Mouse (Mus musculus) T-cell, adult 2 months (primary cell): ENCODE results near the gene Mcub.
A peak's percentile ranks its signal among the peaks of the same experiment; 100 is the strongest.

Source experiments
- DNase-seq: peaks from one replicate; pipeline ENCODE4 v3.0.0; 2022; ENCODE audit warnings: low spot score

Mcub gene

DNA sequence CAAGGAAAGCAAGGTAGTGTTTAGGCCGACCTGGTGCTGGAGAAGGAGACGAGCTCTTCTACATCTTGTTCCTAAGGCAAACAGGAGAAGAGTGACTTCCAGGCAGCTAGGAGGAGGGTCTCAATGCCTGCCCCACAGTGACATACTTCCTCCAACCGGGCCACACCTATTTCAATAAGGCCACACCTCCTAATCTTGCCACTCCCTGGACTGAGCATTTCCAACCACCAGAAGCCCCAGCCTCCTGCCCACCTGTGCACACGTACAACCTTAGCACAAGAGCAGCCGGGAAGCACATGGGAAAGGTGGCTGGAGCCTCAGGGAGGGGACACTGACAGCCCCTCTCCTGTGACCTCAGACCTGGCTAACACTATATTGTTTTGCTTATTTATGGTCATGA is 78.0 kb downstream of the Mcub start:
- no peak for DNase-seq

GRCm38 (mm10) chr3:129887779-129888517 is 82.1 kb downstream of the Mcub start:
- DNase-seq = no peak

- DNase-seq = no peak
Measured at GRCm38 (mm10) chr3:129886430-129886829, 83.6 kb downstream of the Mcub start.

DNA sequence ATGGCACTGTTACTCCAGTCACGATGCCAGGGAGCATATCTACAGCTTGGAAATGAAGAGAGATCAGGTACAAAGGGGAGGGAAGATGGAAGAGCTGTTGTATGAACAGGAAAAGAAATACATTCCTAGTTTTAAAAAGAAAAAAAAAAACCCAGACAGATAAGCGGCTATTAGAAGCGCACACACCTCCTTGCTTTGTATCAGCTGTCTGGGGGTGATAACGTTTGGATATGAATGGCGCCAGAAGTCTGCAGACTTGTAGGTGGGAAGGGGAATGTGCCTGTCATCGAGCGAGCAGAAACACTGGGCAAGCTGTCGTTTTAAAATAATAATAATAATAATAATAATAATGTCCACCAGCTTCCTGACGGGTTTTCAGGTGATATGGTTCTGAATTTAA is 84.4 kb downstream of the Mcub start:
- DNase-seq = no peak

DNA sequence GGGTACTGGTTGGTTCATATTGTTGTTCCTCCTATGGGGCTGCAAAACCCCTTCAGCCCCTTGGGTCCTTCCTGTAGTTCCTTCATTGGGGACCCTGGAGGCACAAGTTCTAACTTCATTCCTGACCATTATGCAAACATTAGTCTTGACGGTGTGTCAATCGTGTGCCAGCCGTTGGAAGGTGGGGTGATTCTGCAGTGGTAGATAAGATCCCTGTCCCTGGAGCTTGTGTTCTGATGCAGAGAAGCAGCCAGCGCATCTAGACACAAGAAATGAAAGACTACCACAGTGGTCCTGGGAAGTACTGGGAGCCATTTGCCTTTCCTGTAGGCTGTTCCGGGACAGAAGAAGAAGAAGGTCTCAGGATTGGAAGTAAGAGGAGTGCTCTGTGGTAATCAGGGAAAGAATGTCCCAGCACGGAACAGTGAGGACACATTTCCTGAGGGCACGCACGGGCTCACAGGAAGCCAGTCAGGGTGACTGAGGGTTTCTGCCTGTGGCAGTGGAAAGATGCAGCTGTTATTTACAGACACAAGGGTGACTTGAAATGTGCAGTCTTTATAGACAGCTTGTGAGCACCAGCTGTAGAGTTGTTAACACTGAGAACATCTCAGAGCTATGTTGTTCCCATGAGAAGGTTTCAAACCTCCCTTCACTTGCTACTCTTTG is 88.9 kb downstream of the Mcub start:
- DNase-seq = no peak

GRCm38 (mm10) chr3:129879913-129880312 is 90.1 kb downstream of the Mcub start:
- no peak for DNase-seq

DNA sequence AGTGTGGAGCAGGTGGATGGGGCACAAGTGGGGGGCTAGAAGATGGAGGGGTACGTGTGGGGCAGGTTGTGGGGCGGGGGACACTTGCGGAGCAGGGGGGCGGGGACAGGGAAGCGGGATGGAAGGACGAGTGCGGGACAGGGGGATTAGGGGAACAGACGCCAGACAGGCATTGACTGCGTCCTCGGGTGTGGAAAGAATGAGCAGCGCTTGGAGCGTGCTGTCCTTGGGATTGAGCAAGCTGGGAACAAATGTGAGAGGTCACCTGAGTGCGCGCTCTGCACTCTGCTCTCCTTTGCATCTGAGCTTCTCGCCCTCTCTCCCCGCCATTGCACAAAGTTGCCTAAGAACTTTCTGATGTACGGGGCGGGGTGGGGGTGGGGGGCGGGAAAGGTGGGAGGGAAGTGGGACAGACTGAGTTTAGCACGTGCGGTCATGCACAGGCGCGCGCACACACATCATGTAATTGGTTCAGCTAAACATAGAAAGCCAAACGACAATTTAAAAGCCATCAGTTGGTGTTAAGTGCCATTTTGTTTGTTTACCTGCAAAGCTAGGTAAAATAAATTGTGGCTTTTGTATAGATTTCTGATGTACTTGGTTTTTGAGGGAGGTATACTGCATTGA is 90.8 kb downstream of the Mcub start:
- DNase-seq = peak; percentile 18

DNA sequence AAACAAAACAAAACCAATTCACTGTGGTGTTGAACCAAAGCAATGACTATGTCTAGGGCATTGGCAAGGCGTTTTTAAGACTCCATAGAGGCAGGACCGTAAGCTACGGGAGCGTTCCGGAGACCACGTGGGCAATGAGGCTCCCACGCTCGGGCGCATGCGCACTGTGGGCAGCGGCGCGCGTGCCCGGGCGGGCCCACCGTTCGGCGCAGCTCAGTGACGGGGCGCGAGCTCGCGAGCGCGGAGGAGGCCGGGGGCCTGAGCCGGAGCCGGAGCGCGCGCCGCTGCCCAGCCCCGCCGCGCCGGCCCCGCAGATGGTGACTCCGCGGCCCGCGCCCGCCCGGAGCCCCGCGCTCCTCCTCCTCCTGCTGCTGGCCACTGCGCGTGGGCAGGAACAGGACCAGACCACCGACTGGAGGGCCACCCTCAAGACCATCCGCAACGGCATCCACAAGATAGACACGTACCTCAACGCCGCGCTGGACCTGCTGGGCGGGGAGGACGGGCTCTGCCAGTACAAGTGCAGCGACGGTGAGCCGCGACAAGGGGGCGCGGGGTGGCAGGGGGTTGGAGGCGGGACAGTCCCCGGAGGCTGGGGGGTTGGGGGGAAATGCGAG is 91.5 kb downstream of the Mcub start, which contains the start of gene Pla2g12a:
TSS of gene Pla2g12a (plus strand) at position 202 of the 617 bp plus-strand sequence.
- peak; percentile 83 for DNase-seq

- DNase-seq = no peak
Measured at GRCm38 (mm10) chr3:129877327-129877726, 92.7 kb downstream of the Mcub start.
